Mouse (Mus musculus) olfactory bulb, adult 2 months (tissue): ENCODE measurements around the gene Zbtb14. TPM values are rescaled to one million over a fixed set of nuclear protein-coding genes. Genes with fewer than 3 reads are reported as not detected.

Experiments
- H3K27ac ChIP-seq: fragments of 200-500 bp; 2 replicates; pipeline ENCODE4 v1.5.1; 2012; ENCODE audit warnings: low read depth, low read length; ENCODE audit not compliant: insufficient read depth
- H3K4me1 ChIP-seq: fragments of 200-500 bp; 2 replicates; pipeline ENCODE4 v1.6.1; 2012; ENCODE audit warnings: low read length; ENCODE audit not compliant: control insufficient read depth, insufficient read depth
- H3K4me3 ChIP-seq: fragments of 200-500 bp; 2 replicates; pipeline ENCODE4 v1.5.1; 2012; ENCODE audit warnings: mild to moderate bottlenecking, low read depth, low read length, moderate library complexity; ENCODE audit not compliant: insufficient read depth
- CTCF ChIP-seq: fragments of 200-500 bp; IDR thresholded peaks from 2 replicates; pipeline ENCODE4 v1.5.1; 2012; ENCODE audit warnings: low read depth, mild to moderate bottlenecking, low read length, moderate library complexity; ENCODE audit not compliant: insufficient read depth
- POLR2A ChIP-seq: fragments of 200-500 bp; IDR thresholded peaks from 2 replicates; pipeline ENCODE4 v1.6.1; 2012; ENCODE audit warnings: mild to moderate bottlenecking, low read depth, low read length, moderate library complexity; ENCODE audit not compliant: insufficient read depth
- WGBS: fragments of 180-500 bp; shearing (Covaris S2); methylation state at CpG from one replicate; pipeline ENCODE4 v1.1.7; 2018; 5-methylcytosine and 5-hydroxymethylcytosine counted together
- polyA plus RNA-seq: library from polyadenylated mRNA; stranded (reverse); fragments of >200 nt; gene quantifications from 2 replicates; pipeline ENCODE4 v1.2.4, GENCODE M21; 2012; ENCODE audit warnings: low replicate concordance; ENCODE audit not compliant: missing spikeins, insufficient read depth, insufficient read length

Gene Zbtb14
- polyA plus RNA-seq, 1 experiment = not detected

- no peak for TF ChIP-seq POLR2A
- no peak for TF ChIP-seq CTCF
- WGBS = under 1% methylated on average over 52 of the region's 52 CpGs
- Histone ChIP-seq H3K4me1 (peaks cover 10% of the 10 kb centered on the region), H3K4me3 (peak overlapping the region; percentile 56), H3K27ac (no peak overlapping the region; the same call in 1 of the 2 replicates)
Observed at GRCm38 (mm10) chr17:69439571-69440480, 57.0 kb downstream of the Zbtb14 start.

Other genes starting within 250 kb of the Zbtb14 start
- gene Akain1, start 56.3 kb downstream of the Zbtb14 start, polyA plus RNA-seq = not detected in 2 replicates